Mouse (Mus musculus): ENCODE data around the gene Tcp10b. TPM values are rescaled to one million over a fixed set of nuclear protein-coding genes. Genes with fewer than 3 reads are reported as not detected.
"Not testable (repeated sequence)": the region's sequence is repeated elsewhere in the genome, so short reads cannot be mapped to it uniquely, and the experiment has no call there.

Gene Tcp10b
- total and polyA plus RNA-seq, 3 experiments: 0.06 TPM; not detected in 2

GRCm38 (mm10) chr17:13112504-13113291, 51.8 kb downstream of the Tcp10b start:
- not testable (repeated sequence) for H3K27ac ChIP-seq (ENCODE audit: control insufficient read depth, low read depth, low read length); H3K4me1 ChIP-seq (ENCODE audit: control insufficient read depth in 1 of 2, insufficient read depth in 2 of 2, low read length in 2 of 2); DNase-seq (ENCODE audit: low read depth, low spot score); H3K4me3 ChIP-seq (ENCODE audit: control insufficient read depth in 1 of 2, insufficient read depth in 1 of 2, low read depth in 2 of 2, low read length in 2 of 2); H3K9ac ChIP-seq (ENCODE audit: control insufficient read depth, low read depth, low read length, poor library complexity, severe bottlenecking); H3K27me3 ChIP-seq (ENCODE audit: control insufficient read depth in 1 of 2, insufficient read depth in 2 of 2, low read length in 2 of 2); H3K79me2 ChIP-seq (ENCODE audit: control insufficient read depth, insufficient read depth, low read length, poor library complexity); H3K36me3 ChIP-seq (ENCODE audit: control insufficient read depth in 1 of 2, insufficient read depth in 2 of 2, low read length in 2 of 2); H3K9me3 ChIP-seq (replicated peaks; ENCODE audit: insufficient read depth, low read length)

GRCm38 (mm10) chr17:13123308-13124038, 62.6 kb downstream of the Tcp10b start:
- not testable (repeated sequence) for H3K4me1 ChIP-seq (ENCODE audit: control insufficient read depth in 1 of 2, insufficient read depth in 2 of 2, low read length in 2 of 2); H3K79me2 ChIP-seq (ENCODE audit: control insufficient read depth, insufficient read depth, low read length, poor library complexity); H3K9ac ChIP-seq (ENCODE audit: control insufficient read depth, low read depth, low read length, poor library complexity, severe bottlenecking); DNase-seq (ENCODE audit: low read depth, low spot score); H3K27me3 ChIP-seq (ENCODE audit: control insufficient read depth in 1 of 2, insufficient read depth in 2 of 2, low read length in 2 of 2); H3K27ac ChIP-seq (ENCODE audit: control insufficient read depth, low read depth, low read length); H3K4me3 ChIP-seq (ENCODE audit: control insufficient read depth in 1 of 2, insufficient read depth in 1 of 2, low read depth in 2 of 2, low read length in 2 of 2); H3K9me3 ChIP-seq (replicated peaks; ENCODE audit: insufficient read depth, low read length); H3K36me3 ChIP-seq (ENCODE audit: control insufficient read depth in 1 of 2, insufficient read depth in 2 of 2, low read length in 2 of 2)

GRCm38 (mm10) chr17:13124241-13124640, 63.3 kb downstream of the Tcp10b start:
- H3K4me1 ChIP-seq (ENCODE audit: control insufficient read depth in 1 of 2, insufficient read depth in 2 of 2, low read length in 2 of 2); DNase-seq (ENCODE audit: low read depth, low spot score); H3K4me3 ChIP-seq (ENCODE audit: control insufficient read depth in 1 of 2, insufficient read depth in 1 of 2, low read depth in 2 of 2, low read length in 2 of 2); H3K27me3 ChIP-seq (ENCODE audit: control insufficient read depth in 1 of 2, insufficient read depth in 2 of 2, low read length in 2 of 2); H3K9ac ChIP-seq (ENCODE audit: control insufficient read depth, low read depth, low read length, poor library complexity, severe bottlenecking); H3K79me2 ChIP-seq (ENCODE audit: control insufficient read depth, insufficient read depth, low read length, poor library complexity); H3K36me3 ChIP-seq (ENCODE audit: control insufficient read depth in 1 of 2, insufficient read depth in 2 of 2, low read length in 2 of 2); H3K27ac ChIP-seq (ENCODE audit: control insufficient read depth, low read depth, low read length); H3K9me3 ChIP-seq (replicated peaks; ENCODE audit: insufficient read depth, low read length): not testable (repeated sequence)

- not testable (repeated sequence) for H3K79me2 ChIP-seq (ENCODE audit: control insufficient read depth, insufficient read depth, low read length, poor library complexity); H3K27ac ChIP-seq (ENCODE audit: control insufficient read depth, low read depth, low read length); H3K4me3 ChIP-seq (ENCODE audit: control insufficient read depth in 1 of 2, insufficient read depth in 1 of 2, low read depth in 2 of 2, low read length in 2 of 2); H3K9ac ChIP-seq (ENCODE audit: control insufficient read depth, low read depth, low read length, poor library complexity, severe bottlenecking); DNase-seq (ENCODE audit: low read depth, low spot score); H3K36me3 ChIP-seq (ENCODE audit: control insufficient read depth in 1 of 2, insufficient read depth in 2 of 2, low read length in 2 of 2); H3K9me3 ChIP-seq (replicated peaks; ENCODE audit: insufficient read depth, low read length); H3K27me3 ChIP-seq (ENCODE audit: control insufficient read depth in 1 of 2, insufficient read depth in 2 of 2, low read length in 2 of 2); H3K4me1 ChIP-seq (ENCODE audit: control insufficient read depth in 1 of 2, insufficient read depth in 2 of 2, low read length in 2 of 2)
Observed at GRCm38 (mm10) chr17:13129324-13129723, 68.4 kb downstream of the Tcp10b start.

- not testable (repeated sequence) for H3K27me3 ChIP-seq (ENCODE audit: control insufficient read depth in 1 of 2, insufficient read depth in 2 of 2, low read length in 2 of 2); H3K4me1 ChIP-seq (ENCODE audit: control insufficient read depth in 1 of 2, insufficient read depth in 2 of 2, low read length in 2 of 2)
Observed at GRCm38 (mm10) chr17:13129737-13130465, 69.0 kb downstream of the Tcp10b start.

GRCm38 (mm10) chr17:13131710-13132109, 70.8 kb downstream of the Tcp10b start, which contains the start of gene Unc93a:
Gene Unc93a (minus strand): TSS chr17:13131810.
- H3K36me3 ChIP-seq (ENCODE audit: control insufficient read depth in 1 of 2, insufficient read depth in 2 of 2, low read length in 2 of 2); H3K4me3 ChIP-seq (ENCODE audit: control insufficient read depth in 1 of 2, insufficient read depth in 1 of 2, low read depth in 2 of 2, low read length in 2 of 2); DNase-seq (ENCODE audit: low read depth, low spot score); H3K9me3 ChIP-seq (replicated peaks; ENCODE audit: insufficient read depth, low read length); H3K79me2 ChIP-seq (ENCODE audit: control insufficient read depth, insufficient read depth, low read length, poor library complexity); H3K4me1 ChIP-seq (ENCODE audit: control insufficient read depth in 1 of 2, insufficient read depth in 2 of 2, low read length in 2 of 2); H3K9ac ChIP-seq (ENCODE audit: control insufficient read depth, low read depth, low read length, poor library complexity, severe bottlenecking); H3K27me3 ChIP-seq (ENCODE audit: control insufficient read depth in 1 of 2, insufficient read depth in 2 of 2, low read length in 2 of 2); H3K27ac ChIP-seq (ENCODE audit: control insufficient read depth, low read depth, low read length): not testable (repeated sequence)

More at GRCm38 (mm10) chr17:13129737-13130465, 69.0 kb downstream of the Tcp10b start:
- not testable (repeated sequence) for H3K9me3 ChIP-seq (replicated peaks; ENCODE audit: insufficient read depth, low read length); H3K4me3 ChIP-seq (ENCODE audit: control insufficient read depth in 1 of 2, insufficient read depth in 1 of 2, low read depth in 2 of 2, low read length in 2 of 2); H3K9ac ChIP-seq (ENCODE audit: control insufficient read depth, low read depth, low read length, poor library complexity, severe bottlenecking); H3K79me2 ChIP-seq (ENCODE audit: control insufficient read depth, insufficient read depth, low read length, poor library complexity); H3K27ac ChIP-seq (ENCODE audit: control insufficient read depth, low read depth, low read length); H3K36me3 ChIP-seq (ENCODE audit: control insufficient read depth in 1 of 2, insufficient read depth in 2 of 2, low read length in 2 of 2); DNase-seq (ENCODE audit: low read depth, low spot score)

All from MEL (cell line).